Mouse (Mus musculus): ENCODE data around the gene Ptprt.

Gene Ptprt

GRCm38 (mm10) chr2:162581651-162582050 lies 79.3 kb downstream of the Ptprt start:
- DNase-seq (ENCODE audit: low spot score in 2 of 2), result no peak

GRCm38 (mm10) chr2:162577819-162578218 lies 83.1 kb downstream of the Ptprt start:
- DNase-seq (ENCODE audit: low spot score in 2 of 2), result no peak

GRCm38 (mm10) chr2:162572851-162573250 lies 88.1 kb downstream of the Ptprt start:
- no peak for DNase-seq (ENCODE audit: low spot score in 2 of 2)

GRCm38 (mm10) chr2:162571037-162571436 lies 89.9 kb downstream of the Ptprt start:
- DNase-seq (ENCODE audit: low spot score in 2 of 2), result no peak

GRCm38 (mm10) chr2:162568308-162569100 lies 92.4 kb downstream of the Ptprt start:
- no peak for DNase-seq (ENCODE audit: low spot score in 2 of 2)

- DNase-seq (ENCODE audit: low spot score in 2 of 2), result no peak
Measured at GRCm38 (mm10) chr2:162548312-162548711, 112.6 kb downstream of the Ptprt start.

- no peak for DNase-seq (ENCODE audit: low spot score in 2 of 2)
Measured at GRCm38 (mm10) chr2:162531638-162532037, 129.3 kb downstream of the Ptprt start.

GRCm38 (mm10) chr2:162528911-162529310 lies 132.0 kb downstream of the Ptprt start:
- no peak for DNase-seq (ENCODE audit: low spot score in 2 of 2)

- DNase-seq (ENCODE audit: low spot score in 2 of 2), result no peak
Measured at GRCm38 (mm10) chr2:162515993-162516392, 145.0 kb downstream of the Ptprt start.

GRCm38 (mm10) chr2:162513072-162513471 lies 147.9 kb downstream of the Ptprt start:
- no peak for DNase-seq (ENCODE audit: low spot score in 2 of 2)

GRCm38 (mm10) chr2:162512094-162512493 lies 148.9 kb downstream of the Ptprt start:
- no peak for DNase-seq (ENCODE audit: low spot score in 2 of 2)

- DNase-seq (ENCODE audit: low spot score in 2 of 2), result no peak
Measured at GRCm38 (mm10) chr2:162509016-162509415, 151.9 kb downstream of the Ptprt start.

- DNase-seq (ENCODE audit: low spot score in 2 of 2), result no peak
Measured at GRCm38 (mm10) chr2:162507664-162508063, 153.3 kb downstream of the Ptprt start.

- DNase-seq (ENCODE audit: low spot score in 2 of 2), result no peak
Measured at GRCm38 (mm10) chr2:162504850-162505249, 156.1 kb downstream of the Ptprt start.

GRCm38 (mm10) chr2:162499501-162499915 lies 161.4 kb downstream of the Ptprt start:
- DNase-seq (ENCODE audit: low spot score in 2 of 2), result no peak

GRCm38 (mm10) chr2:162498191-162498590 lies 162.8 kb downstream of the Ptprt start:
- DNase-seq (ENCODE audit: low spot score in 2 of 2), result no peak

GRCm38 (mm10) chr2:162484036-162484435 lies 176.9 kb downstream of the Ptprt start:
- no peak for DNase-seq (ENCODE audit: low spot score in 2 of 2)

- DNase-seq (ENCODE audit: low spot score in 2 of 2), result no peak
Measured at GRCm38 (mm10) chr2:162443106-162443505, 217.8 kb downstream of the Ptprt start.

- DNase-seq (ENCODE audit: low spot score in 2 of 2), result no peak
Measured at GRCm38 (mm10) chr2:162436646-162437045, 224.3 kb downstream of the Ptprt start.

GRCm38 (mm10) chr2:162430171-162430570 lies 230.8 kb downstream of the Ptprt start:
- DNase-seq (ENCODE audit: low spot score in 2 of 2), result peak in 1 of 2 experiments; percentile 21

GRCm38 (mm10) chr2:162426114-162426513 lies 234.8 kb downstream of the Ptprt start:
- DNase-seq (ENCODE audit: low spot score in 2 of 2), result no peak

GRCm38 (mm10) chr2:162418181-162418580 lies 242.8 kb downstream of the Ptprt start:
- DNase-seq (ENCODE audit: low spot score in 2 of 2), result no peak

GRCm38 (mm10) chr2:162413073-162413812 lies 247.7 kb downstream of the Ptprt start:
- peak; percentile 22 to 31 for DNase-seq (ENCODE audit: low spot score in 2 of 2)
